Mouse (Mus musculus): ENCODE data around the gene Gmnc.

Gmnc gene

DNA sequence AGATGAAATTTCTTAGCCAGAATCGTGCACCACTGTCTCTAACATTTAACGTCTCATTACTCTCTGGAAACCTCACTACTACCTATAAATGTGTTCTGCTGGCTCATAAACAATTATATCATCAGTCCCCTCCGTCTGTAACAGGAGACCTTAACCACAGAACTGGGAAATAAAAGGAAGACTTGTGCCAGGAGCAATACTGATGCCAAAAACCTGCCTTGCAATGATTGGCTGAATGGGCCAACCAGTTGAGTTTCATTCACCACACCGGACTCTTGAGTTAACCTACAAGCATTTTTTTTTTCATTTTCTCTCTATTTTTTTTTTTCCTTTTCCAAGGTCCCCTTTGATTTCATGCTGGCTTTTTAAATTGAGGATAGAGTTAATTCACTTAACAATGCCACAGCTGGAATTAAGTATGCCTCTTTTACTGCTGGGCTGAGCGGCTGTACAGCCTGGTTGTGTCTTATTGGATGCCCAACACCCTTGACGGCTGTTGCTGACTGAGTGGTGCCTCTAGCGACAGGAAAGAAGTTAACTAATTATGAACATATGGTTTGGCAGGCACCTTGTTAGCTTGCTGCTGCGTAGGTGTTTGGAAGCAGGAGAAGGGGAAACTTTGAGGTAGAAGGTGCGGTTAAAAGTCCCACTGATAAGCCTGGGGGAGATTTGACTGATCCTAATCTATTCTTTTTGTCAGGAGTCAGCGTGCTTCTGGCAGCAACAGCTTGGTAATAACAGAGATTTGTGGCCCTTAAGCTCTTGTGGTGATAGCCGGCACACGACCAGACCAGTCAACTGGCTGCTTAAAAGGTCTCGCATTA, at the start of gene Gmnc:
Gene Gmnc (minus strand): TSS at position 176 of the 824 bp plus-strand sequence.
- DNase-seq (ENCODE audit: low spot score), result peak; percentile 6

DNA sequence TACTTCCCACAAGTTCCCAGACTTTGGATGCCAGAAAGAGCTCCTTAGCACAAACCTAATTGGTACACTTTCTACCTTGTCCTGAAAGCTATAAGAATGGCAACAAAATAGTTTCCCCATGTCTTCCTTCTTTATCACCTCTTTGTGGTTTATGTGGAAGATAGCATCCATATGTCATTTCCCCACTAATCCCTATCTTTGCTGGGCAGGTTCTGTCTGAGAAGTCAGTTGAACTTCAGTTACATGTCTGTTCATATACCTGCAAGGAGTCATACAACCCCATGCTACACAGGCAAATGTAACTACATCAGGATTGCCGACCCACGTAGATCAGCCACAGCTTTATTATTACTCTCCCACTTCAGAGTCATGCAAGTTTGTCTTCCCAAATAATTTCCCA, 35.8 kb upstream of the Gmnc start:
- no peak for DNase-seq (ENCODE audit: low spot score)

DNA sequence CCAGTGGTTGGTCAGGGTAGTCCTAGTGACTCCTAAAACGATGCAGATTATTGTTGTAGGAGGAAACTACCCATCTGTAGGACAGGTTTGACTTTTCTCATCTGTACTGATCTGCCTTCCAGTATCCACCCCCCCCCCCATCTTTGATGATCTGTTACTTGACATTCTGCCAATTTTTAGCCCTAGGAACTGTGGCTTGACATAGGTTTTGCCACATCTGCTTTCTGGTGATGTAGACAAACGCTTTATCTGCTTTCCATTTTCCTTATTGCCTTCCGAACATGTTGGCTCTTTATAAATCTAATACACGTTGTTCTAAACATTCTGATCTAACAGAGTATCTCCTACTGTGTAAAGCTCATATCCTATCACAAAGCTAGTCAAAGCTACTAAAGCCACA, 34.8 kb upstream of the Gmnc start:
- DNase-seq (ENCODE audit: low spot score), result no peak

DNA sequence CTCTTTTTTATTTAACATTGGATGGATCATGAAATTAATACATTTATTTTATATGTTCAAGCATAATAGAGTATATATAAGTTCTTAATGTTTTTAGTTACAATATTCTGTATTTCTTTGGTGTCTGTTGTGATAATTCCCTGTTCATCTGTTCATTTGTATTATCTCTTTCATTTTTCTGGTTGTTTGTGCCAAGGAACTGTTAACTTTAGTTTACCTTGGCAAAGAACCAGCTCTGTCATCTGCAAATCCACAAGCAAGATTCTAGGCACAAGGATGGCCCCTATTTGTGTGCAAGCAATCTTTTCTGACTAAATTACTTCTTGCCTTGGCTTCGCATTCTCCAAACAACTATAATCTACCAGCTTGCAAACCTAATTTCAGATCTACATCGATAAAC, 31.3 kb upstream of the Gmnc start:
- DNase-seq (ENCODE audit: low spot score), result no peak

DNA sequence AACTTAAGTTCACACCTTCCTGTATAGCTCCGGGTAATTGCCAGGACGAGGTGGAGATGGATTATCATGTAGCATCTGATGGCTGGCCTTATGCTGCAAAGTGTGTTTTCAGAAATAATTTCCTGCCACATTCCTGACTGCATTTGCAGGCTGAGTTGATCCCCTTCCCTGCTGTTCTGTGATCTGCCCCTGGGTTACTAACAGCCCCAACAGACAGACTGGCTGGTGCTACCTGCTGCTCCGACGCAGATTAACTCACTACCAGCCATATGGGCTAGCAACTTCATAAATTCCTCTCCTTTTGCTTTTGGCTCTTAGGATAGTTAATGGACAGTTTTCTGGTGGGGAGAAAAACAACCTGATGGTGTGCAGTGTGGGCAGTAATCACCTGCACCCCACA, 25.9 kb upstream of the Gmnc start:
- peak; percentile 2 for DNase-seq (ENCODE audit: low spot score)

DNA sequence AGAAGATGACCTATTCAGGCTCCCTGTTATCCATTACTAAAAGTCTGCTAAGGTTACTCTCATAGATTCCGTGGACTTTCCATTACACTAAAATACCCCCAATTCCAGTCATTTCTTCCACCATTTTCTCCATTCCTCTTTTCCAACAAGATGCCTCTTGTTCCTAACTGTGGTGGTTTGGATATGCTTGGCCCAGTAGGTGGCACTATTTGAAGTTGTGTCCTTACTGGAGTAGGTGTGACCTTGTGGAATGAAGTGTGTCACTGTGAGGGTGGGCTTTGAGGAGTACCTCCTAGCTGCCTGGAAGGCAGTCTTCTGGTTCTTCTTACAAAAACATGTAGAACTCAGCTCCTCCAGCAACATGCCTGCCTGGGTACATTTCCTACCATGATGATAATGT, 11.3 kb upstream of the Gmnc start:
- no peak for DNase-seq (ENCODE audit: low spot score)

DNA sequence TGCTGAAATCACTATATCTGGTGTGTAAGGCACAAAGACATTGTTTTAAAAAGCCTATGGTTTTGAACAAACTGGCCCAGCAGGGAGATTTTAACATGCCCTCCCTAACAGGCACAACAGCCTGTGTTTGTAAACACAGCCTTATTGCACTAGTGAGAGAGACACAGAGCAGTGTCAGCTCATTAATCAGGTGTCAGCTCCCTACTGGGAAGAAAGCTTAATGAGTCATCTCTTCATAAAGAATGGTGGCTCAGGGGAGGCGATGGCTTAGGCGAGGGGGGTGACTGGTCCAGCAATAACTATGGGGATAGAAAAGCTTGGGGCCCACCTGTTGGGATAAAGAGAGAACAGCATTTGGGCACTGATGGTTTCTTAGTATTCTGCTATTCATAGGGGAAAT, 8.1 kb upstream of the Gmnc start:
- DNase-seq (ENCODE audit: low spot score), result peak; percentile 19

DNA sequence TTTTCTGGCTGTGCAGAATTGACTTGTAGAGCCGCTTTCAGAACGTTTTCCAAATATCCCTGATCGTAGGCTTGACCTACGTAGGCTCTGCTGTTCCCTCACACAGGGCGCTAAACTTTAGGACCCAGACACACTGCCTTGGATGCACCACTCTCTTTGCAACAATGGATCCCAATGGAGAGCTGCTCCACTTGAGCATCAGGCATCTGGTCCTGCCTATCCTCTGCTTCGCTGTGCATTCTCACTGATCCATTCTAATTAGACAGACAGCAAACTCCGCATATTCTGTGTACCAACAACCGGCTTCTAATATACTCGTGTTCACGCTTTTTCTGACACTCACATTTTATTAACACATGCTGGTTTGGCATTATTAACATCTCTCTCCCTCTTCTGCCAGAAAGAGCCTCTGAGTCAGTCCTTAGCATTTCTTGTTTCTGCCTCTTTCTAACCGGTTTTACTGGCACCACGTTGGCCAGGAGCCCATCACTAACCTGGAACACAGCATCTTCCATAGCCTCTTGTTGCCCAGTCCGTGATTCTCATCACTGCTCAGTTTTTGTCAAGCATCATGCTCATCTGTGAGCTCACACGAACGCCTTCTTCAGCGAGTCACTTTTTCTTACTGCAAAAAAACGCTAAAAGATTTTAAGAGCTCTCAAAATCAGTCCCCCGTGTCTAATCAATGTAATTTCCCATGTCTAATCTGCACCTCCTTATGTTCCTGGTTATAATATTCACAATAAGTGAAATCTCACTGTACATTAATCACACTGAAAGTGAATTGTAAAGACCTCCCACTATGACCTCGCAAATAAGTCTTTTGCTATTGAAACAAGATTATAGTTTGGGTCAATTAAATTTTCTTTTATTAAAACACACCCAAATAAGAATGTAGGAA, 1.8 kb downstream of the Gmnc start:
- no peak for DNase-seq (ENCODE audit: low spot score)

DNA sequence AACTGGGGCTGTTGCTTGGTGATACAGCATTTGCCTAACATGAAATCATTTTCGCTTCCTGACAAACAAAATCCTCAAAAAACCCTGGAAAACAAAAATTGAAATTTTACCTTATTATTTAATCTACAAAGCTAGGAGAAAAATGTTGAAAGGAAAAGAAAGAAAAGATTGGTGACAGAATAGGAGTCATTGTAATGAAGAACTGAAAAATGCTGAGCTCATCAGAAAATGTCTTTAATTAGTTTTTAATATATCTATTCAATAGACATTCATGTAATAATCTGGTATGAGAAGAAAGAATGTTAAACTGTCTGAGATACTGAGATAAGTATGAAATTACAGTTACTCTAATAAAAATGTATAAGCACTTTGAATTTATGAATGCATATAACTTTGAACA, 3.3 kb downstream of the Gmnc start:
- DNase-seq (ENCODE audit: low spot score), result no peak

DNA sequence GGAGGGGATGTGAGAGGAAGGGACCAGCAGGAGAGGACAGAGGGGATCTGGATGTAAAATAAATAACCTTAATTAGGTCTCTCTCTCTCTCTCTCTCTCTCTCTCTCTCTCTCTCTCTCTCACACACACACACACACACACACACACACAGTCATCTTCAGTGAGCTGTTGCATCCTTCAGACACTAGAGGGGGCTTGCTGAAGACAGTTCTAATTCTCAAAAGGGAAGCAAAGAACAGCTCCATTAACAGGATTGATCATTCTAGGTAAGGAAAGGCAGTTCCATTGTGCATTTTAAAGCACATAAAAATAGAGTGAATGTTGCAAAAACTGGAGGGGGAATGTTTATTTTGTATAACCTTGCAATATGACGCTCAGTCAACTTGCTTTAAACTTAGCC, 5.7 kb downstream of the Gmnc start:
- peak; percentile 30 for DNase-seq (ENCODE audit: low spot score)

DNA sequence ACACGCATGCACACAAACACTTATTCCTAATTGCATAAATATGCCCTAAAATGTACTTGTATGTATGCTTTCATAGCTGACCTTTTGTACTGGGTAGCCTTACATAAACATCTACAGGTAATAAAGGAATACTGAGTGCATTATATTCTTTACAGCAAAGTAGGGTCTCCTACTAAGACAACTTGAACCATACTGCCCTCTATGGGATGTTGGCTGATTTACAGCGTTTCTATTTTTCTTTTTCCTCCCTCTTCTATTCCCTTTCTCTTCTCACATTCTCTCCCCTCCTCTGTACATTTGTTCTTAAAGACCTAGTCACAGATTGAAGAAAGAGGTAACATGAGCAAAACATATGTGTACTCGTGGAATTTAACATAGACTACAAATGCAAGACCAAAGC, 9.3 kb downstream of the Gmnc start:
- peak; percentile 63 for DNase-seq (ENCODE audit: low spot score)

DNA sequence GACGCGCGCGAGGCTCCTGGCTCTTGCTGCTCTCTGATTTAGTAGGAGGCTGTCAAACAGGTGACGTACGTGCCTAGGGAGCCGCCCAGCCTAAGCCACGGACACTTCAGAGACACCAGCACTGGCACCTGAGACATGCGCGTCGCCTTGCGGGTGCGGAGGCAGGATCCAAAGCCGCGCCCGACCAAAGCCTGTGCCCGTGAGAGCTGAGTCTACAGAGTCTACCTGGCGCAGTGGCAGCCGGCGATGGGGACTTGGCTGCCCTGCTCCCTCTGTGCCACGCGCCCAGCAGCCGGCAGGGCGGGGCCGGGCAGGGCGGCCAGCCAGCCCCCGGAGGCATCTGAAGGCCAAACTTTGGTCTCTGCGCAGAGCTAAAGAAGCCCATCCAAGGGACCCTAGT, 23.5 kb downstream of the Gmnc start:
- peak; percentile 11 for DNase-seq (ENCODE audit: low spot score)

DNA sequence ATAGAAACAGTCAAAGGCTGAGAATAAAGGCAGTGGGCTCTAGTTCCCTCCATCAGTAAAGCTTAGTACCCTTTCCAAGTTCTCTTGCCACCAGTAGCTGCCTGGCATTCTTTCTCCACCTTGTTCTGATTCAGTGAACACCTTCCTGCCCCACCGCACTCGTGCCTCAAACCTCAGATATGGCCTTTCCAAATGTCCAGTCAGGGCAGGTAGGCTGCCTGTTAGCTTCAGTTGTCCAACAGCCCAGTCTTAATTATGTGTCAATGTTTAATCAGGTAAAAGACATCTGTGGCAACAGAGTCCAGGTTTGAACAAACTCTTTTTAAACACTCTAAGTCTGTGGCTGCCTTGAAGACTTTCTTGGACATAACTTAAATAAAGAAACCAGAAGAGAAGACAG, 24.6 kb downstream of the Gmnc start:
- no peak for DNase-seq (ENCODE audit: low spot score)

DNA sequence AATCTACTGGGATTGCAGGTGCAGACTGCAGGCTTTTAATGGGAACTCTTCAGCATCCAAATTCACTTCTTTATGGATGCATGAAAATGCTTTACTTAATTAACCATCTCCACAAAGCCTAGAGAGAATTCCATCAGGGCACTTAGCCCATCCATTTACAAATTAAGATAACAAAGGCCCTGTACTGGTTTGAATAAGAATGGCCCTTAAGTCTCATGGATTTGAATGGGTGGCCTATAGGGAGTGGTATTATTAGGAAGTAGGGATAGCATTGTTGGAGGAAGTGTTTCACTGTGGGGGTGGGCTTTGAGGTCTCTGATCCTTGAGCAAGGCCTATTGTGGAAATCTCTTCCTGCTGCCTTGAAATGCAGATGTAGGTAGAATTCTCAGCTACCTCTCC, 29.5 kb downstream of the Gmnc start:
- DNase-seq (ENCODE audit: low spot score), result no peak

DNA sequence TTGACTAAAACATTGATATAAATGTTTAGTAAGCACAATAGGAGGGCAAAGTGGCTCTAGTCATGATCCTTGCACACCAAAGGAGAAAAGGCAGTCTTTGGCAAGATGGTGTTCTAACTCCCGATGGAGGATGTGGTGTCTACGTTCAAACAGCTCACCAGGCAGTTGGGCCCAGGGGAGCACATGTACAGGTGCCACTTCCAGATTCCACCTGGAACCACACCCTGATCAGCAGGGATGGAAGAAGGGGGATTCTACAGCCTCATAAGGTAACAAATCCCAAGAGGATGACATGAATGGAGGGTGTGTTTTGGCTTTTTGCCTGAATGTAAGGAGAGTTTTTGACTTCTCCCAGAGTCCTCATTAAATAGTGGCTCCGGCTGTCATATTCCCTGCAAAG, 39.9 kb downstream of the Gmnc start:
- DNase-seq (ENCODE audit: low spot score), result no peak

DNA sequence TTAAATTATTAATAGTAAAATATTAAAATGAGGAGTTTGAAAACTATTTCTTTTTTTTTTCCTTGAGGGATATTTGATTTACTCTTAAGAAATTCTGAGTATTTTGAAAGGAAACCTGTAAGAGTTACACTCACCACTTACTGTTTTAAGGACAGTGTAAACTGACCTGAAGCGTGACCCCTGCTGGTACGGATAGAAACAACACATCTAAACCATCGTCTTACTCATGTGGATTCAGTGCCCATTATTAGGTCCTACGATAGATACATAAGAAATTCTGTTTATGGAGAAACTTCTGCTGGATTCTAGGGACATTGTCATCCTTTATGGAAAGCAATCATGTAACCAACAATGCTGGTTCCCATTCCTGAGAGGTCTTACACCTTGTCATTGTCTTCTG, 41.2 kb downstream of the Gmnc start:
- DNase-seq (ENCODE audit: low spot score), result peak; percentile 28

DNA sequence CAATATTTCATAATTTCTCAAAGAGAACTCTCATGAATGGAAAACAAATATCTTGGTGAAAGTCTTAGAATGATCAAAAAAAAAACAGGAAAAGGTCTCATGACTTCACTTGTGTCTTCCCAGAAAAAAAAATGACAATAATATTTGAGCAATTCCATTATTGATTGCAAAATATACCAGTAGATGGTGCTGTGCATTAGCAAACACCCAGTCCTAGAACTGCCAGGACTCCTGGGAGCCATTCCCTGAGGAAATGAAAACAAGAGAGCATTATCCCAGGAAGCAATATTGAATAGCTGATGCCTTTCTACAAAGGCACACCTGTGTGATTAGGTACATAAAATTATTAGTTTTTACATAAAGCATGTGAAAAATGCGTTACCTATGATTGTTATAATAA, 87.5 kb downstream of the Gmnc start:
- DNase-seq (ENCODE audit: low spot score), result peak; percentile 22

DNA sequence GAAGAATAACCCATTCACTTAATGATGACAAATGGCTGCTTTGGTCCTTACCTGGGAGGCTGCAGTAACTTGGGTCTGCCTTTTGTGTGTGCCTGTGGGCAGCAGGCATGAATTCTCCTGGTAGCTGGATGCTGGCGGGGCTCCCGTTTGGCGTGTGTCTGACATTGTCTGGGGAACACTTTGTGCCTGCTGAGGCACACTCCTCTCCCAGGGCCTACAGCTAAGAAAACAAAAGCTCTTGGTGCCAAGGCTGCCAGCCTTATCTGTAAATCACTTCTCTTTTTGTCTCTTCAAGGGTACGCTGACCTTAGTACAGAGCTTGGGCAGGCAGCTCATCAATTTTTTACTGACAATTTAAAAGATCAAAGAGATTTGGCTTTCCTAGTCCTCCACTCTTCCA, 90.0 kb downstream of the Gmnc start:
- peak; percentile 4 for DNase-seq (ENCODE audit: low spot score)

DNA sequence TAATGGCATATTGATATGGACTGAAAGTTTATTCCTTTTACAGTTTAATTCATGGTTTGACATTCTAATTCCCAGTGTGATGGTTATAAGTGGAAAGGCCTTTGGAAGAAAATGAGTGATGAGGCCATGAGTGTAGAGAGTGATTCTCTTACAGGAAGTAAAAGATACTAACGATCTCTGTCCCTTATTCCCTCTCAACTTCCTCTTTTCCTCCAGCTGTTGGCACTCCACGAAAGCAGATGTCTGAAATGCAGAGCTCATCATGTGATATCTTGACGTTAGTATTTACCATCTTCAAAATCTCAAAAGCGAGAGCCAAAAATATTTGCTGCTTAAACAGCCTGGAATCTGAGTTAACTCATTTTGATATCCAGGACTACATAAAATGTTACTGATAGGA, 105.1 kb downstream of the Gmnc start:
- no peak for DNase-seq (ENCODE audit: low spot score)

DNA sequence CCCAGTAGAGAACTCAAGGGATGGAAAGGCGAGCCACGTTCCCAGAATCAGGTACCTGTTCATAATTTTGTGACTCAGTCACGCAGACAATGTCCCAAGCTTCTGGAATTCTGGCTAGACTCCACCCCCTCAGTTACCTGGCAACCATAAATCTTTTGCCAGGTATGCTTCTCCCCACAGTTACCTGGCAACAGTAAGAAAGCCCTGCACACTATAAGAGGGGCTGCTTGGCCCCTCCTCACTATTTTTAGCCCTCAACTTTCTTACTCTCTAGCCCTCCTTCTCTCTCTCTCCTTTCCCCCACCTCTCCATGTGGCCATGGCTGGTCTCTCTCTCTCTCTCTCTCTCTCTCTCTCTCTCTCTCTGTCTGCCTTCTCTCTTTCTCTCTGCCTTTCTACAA, 114.6 kb downstream of the Gmnc start:
- DNase-seq (ENCODE audit: low spot score), result no peak

All from embryo, embryonic 10.5 days (tissue).